Mouse (Mus musculus): ENCODE measurements around the gene Snx27. TPM values are rescaled to one million over a fixed set of nuclear protein-coding genes. Genes with fewer than 3 reads are reported as not detected.

The Snx27 gene
- polyA plus RNA-seq, 2 experiments: 24.3 to 37.2 TPM

GRCm38 (mm10) chr3:94473115-94473505 is 109.4 kb downstream of the Snx27 start:
- 0 out of 2 replicates have a peak overlapping the region, but pooled peaks have one; percentile 39 for H3K27ac ChIP-seq (replicated peaks; ENCODE audit: low read depth, low read length)
- no peak for ATAC-seq (ENCODE audit: low FRiP score, low read depth)
- no peak overlapping the region for H3K4me3 ChIP-seq (replicated peaks; ENCODE audit: low read length)
- no peak for TF ChIP-seq POLR2A (IDR thresholded peaks at IDR 0.05; ENCODE audit: borderline replicate concordance, extremely low read depth, insufficient read depth, insufficient read length)
- H3K36me3 ChIP-seq (ENCODE audit: control insufficient read depth, insufficient read depth, low read length): no peaks in the 10 kb centered on the region
- H3K4me1 ChIP-seq (ENCODE audit: control insufficient read depth, insufficient read depth, low read length): peaks cover 4% of the 10 kb centered on the region
- no peak for DNase-seq (ENCODE audit: low spot score)
- no peaks in the 10 kb centered on the region for H3K9me3 ChIP-seq (ENCODE audit: control insufficient read depth, low read length)
- H3K27me3 ChIP-seq (ENCODE audit: control insufficient read depth, insufficient read depth, low read length): 0 out of 2 replicates have a peak, but pooled peaks cover under 1% of the 10 kb centered on the region
- 42% methylated on average over 10 of the region's 10 CpGs for WGBS
- H3K9ac ChIP-seq (ENCODE audit: low read depth, low read length, severe bottlenecking): no peak overlapping the region
- no peak overlapping the region for H3K4me2 ChIP-seq (replicated peaks; ENCODE audit: low read depth, low read length, severe bottlenecking)

DNA sequence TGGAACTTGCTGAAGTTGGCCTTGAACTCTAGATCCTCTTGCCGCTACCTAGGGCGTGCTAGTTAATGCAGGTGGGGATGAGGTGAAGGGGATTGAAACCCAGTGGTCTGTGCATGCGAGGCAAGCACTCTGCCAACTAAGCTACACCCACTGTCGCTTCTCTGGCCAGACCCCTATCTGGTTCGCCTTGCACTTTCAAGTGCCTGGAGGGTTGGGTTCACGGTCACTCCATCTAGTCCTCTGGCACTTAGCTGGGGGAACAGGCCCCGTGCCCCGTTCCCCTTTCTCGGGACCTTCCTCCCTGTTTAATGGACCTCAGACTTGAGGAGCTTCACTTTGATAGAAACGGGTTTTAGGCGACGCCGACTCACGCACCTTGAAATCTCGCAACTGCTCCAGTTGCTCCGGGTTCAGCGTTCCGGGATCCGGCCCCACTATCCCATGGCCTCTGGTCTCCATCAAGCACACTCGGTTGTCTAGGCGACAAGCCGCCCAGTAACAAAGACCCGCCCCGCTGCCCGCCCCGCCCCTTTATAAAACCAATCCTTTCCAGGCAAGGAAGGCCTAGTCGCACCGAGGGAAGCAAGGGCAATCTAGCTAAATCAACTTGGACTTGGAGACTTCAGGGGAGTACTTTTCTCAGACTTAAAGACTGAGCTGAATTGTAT is 109.9 kb downstream of the Snx27 start:
- H3K9ac ChIP-seq (ENCODE audit: low read depth, low read length, severe bottlenecking): peak overlapping the region; percentile 8; the same call in 1 of the 2 replicates
- 0 out of 2 replicates have a peak overlapping the region, but pooled peaks have one; percentile 39 for H3K27ac ChIP-seq (replicated peaks; ENCODE audit: low read depth, low read length)
- no peaks in the 10 kb centered on the region for H3K36me3 ChIP-seq (ENCODE audit: control insufficient read depth, insufficient read depth, low read length)
- H3K4me3 ChIP-seq (replicated peaks; ENCODE audit: low read length): peak overlapping the region; percentile 16; the same call in 1 of the 2 replicates
- WGBS: 10% methylated on average over 28 of the region's 28 CpGs
- peak overlapping the region; percentile 41 for H3K4me2 ChIP-seq (replicated peaks; ENCODE audit: low read depth, low read length, severe bottlenecking)
- DNase-seq (ENCODE audit: low spot score): peak; percentile 59
- no peaks in the 10 kb centered on the region for H3K27me3 ChIP-seq (ENCODE audit: control insufficient read depth, insufficient read depth, low read length)
- H3K9me3 ChIP-seq (ENCODE audit: control insufficient read depth, low read length): no peaks in the 10 kb centered on the region
- peaks cover 4% of the 10 kb centered on the region for H3K4me1 ChIP-seq (ENCODE audit: control insufficient read depth, insufficient read depth, low read length)
- no peak for TF ChIP-seq POLR2A (IDR thresholded peaks at IDR 0.05; ENCODE audit: borderline replicate concordance, extremely low read depth, insufficient read depth, insufficient read length)
- ATAC-seq (ENCODE audit: low FRiP score, low read depth): peak; percentile 76; the same call in 1 of the 2 replicates

DNA sequence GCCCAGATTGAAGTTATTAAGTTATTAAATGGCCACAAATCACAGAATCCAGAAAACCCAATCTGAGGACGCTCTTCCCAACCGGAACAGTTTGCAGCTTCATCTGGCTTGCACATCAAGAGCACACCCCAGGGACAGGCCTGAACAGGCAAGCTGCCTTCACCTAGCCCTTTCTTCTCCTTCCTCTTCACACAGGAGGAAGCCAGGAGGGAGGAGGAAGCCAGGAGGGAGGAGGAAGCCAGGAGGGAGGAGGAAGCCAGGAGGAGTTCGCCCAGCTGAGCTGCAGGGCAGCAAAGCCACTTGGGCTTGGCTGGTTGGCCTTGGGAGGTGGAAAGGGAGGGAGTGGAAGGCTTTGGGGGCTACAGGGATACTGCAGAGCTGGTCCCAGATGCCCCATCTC is 113.6 kb downstream of the Snx27 start:
- no peak for ATAC-seq (ENCODE audit: low FRiP score, low read depth)
- Histone ChIP-seq H3K36me3 (ENCODE audit: control insufficient read depth, insufficient read depth, low read length) (no peaks in the 10 kb centered on the region), H3K9me3 (ENCODE audit: control insufficient read depth, low read length) (no peaks in the 10 kb centered on the region), H3K4me3 (replicated peaks; ENCODE audit: low read length) (no peak overlapping the region), H3K9ac (ENCODE audit: low read depth, low read length, severe bottlenecking) (no peak overlapping the region), H3K4me1 (ENCODE audit: control insufficient read depth, insufficient read depth, low read length) (peaks cover 4% of the 10 kb centered on the region), H3K27me3 (ENCODE audit: control insufficient read depth, insufficient read depth, low read length) (no peaks in the 10 kb centered on the region), H3K27ac (replicated peaks; ENCODE audit: low read depth, low read length) (no peak overlapping the region), H3K4me2 (replicated peaks; ENCODE audit: low read depth, low read length, severe bottlenecking) (no peak overlapping the region)
- no peak for DNase-seq (ENCODE audit: low spot score)
- TF ChIP-seq POLR2A (IDR thresholded peaks at IDR 0.05; ENCODE audit: borderline replicate concordance, extremely low read depth, insufficient read depth, insufficient read length): no peak
- WGBS: 32% methylated on average over 3 of the region's 3 CpGs

- Histone ChIP-seq H3K9me3 (ENCODE audit: control insufficient read depth, low read length) (no peaks in the 10 kb centered on the region), H3K27ac (replicated peaks; ENCODE audit: low read depth, low read length) (no peak overlapping the region), H3K4me2 (replicated peaks; ENCODE audit: low read depth, low read length, severe bottlenecking) (no peak overlapping the region), H3K36me3 (ENCODE audit: control insufficient read depth, insufficient read depth, low read length) (no peaks in the 10 kb centered on the region), H3K4me1 (ENCODE audit: control insufficient read depth, insufficient read depth, low read length) (no peaks in the 10 kb centered on the region), H3K4me3 (replicated peaks; ENCODE audit: low read length) (no peak overlapping the region), H3K27me3 (ENCODE audit: control insufficient read depth, insufficient read depth, low read length) (no peaks in the 10 kb centered on the region), H3K9ac (ENCODE audit: low read depth, low read length, severe bottlenecking) (no peak overlapping the region; the same call in 1 of the 2 replicates)
- no peak for DNase-seq (ENCODE audit: low spot score)
- 48% methylated on average over 13 of the region's 13 CpGs for WGBS
- no peak for TF ChIP-seq POLR2A (IDR thresholded peaks at IDR 0.05; ENCODE audit: borderline replicate concordance, extremely low read depth, insufficient read depth, insufficient read length)
- ATAC-seq (ENCODE audit: low FRiP score, low read depth): no peak
Observed at GRCm38 (mm10) chr3:94465632-94466430, 116.7 kb downstream of the Snx27 start.

DNA sequence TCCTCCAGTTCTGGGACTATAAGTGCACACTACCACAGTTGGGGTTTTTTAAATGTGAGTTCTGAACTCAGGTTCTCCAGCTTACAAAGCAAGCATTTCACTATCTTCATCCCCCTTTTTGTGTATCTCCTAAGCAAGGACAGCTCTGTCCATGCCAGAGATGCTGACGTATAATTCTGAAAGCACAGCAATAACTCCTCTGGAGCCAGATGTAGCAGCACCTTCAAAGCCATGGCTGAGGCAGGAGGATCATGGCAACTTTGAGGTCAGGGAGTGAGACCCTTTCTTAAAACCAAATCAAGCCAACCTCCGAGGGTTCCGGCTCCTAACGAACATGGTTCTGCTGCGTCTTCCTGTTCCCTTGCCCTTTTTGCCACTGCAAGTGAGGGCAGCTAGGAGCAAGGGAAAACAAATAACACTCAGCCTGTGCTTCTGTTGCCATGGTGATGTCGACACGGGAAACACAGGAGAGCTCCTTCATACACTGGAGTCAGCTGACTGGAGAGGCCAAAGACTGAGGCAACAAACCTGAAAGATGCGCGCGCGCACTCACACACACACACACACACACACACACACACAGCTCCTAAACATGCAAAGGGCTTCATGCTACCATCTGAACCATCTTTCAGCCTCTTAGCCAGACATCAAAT is 118.5 kb downstream of the Snx27 start:
- ATAC-seq (ENCODE audit: low FRiP score, low read depth) (no peak), DNase-seq (ENCODE audit: low spot score) (no peak)
- no peak for TF ChIP-seq POLR2A (IDR thresholded peaks at IDR 0.05; ENCODE audit: borderline replicate concordance, extremely low read depth, insufficient read depth, insufficient read length)
- WGBS: 66% methylated on average over 11 of the region's 11 CpGs
- H3K27me3 ChIP-seq (ENCODE audit: control insufficient read depth, insufficient read depth, low read length): no peaks in the 10 kb centered on the region
- no peaks in the 10 kb centered on the region for H3K36me3 ChIP-seq (ENCODE audit: control insufficient read depth, insufficient read depth, low read length)
- no peak overlapping the region for H3K9ac ChIP-seq (ENCODE audit: low read depth, low read length, severe bottlenecking)
- no peak overlapping the region for H3K4me2 ChIP-seq (replicated peaks; ENCODE audit: low read depth, low read length, severe bottlenecking)
- H3K4me1 ChIP-seq (ENCODE audit: control insufficient read depth, insufficient read depth, low read length): no peaks in the 10 kb centered on the region
- H3K9me3 ChIP-seq (ENCODE audit: control insufficient read depth, low read length): no peaks in the 10 kb centered on the region
- H3K27ac ChIP-seq (replicated peaks; ENCODE audit: low read depth, low read length): no peak overlapping the region
- H3K4me3 ChIP-seq (replicated peaks; ENCODE audit: low read length): no peak overlapping the region

Measured in limb, embryonic 14.5 days (tissue).